Mouse (Mus musculus): Measurements from ENCODE around the gene Wwox.
"Not testable (repeated sequence)": the region's sequence is repeated elsewhere in the genome, so short reads cannot be mapped to it uniquely, and the experiment has no call there.

Wwox gene

GRCm38 (mm10) chr8:114801428-114802134 is 362.1 kb downstream of the Wwox start:
- DNase-seq (ENCODE audit: low read depth, low spot score), result no peak

GRCm38 (mm10) chr8:114803113-114803512 is 363.7 kb downstream of the Wwox start:
- DNase-seq (ENCODE audit: low read depth, low spot score), result no peak

GRCm38 (mm10) chr8:114806826-114807420 is 367.5 kb downstream of the Wwox start:
- DNase-seq (ENCODE audit: low read depth, low spot score), result no peak

DNA sequence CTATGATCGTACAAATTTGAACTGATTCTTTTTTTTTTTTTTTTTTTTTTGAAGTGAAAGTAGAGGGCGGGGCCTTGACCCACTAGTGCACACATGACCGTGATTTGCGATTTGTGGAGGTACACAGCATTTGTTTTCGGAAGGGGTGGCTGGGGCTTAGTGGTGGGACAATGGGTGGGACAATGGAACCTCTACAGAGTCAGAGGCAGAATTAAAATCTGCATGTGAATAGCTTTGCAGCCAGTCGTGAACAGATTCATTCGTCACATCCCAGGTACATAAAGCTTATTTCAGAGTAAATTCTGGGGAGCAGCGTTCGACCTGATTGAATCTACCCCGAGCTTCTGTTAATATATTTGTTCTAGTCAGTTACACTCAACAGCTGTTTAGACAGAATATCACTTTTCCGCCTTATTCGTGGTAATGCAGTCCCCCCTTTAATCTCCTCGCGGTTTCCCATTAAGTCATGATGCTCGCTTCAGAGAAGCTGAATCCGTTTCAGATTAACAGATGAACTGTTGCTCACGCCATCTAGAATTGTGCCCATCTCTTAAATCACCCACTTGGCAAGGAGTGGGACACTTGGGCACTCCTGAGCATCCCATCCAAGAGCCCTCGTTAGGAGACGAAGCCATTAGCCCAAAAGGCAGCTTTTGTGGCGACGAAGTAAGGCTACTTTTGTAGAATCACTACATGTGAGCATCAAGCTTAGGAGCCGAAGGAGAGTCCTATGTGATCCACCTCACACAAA is 368.4 kb downstream of the Wwox start:
- no peak for DNase-seq (ENCODE audit: low read depth, low spot score)

DNA sequence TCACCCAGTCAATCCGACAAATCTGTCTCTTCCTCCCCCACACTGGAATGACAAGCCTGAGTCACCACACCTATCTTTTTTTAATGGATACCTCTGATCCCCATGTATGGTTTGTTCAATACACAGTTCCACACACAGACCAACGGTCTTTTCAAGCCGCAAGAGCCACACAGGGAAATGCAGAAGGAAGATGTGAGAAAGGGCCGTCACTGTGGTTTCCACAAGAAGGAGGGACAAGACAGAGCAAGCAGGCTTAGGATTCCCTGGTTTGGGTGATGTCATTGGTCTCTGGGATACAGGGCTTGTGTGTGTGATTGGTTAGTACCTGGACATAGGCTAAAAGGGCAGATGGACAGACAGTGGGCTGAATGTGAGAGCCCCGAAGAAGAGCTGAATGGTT is 371.0 kb downstream of the Wwox start:
- DNase-seq (ENCODE audit: low read depth, low spot score), result no peak

DNA sequence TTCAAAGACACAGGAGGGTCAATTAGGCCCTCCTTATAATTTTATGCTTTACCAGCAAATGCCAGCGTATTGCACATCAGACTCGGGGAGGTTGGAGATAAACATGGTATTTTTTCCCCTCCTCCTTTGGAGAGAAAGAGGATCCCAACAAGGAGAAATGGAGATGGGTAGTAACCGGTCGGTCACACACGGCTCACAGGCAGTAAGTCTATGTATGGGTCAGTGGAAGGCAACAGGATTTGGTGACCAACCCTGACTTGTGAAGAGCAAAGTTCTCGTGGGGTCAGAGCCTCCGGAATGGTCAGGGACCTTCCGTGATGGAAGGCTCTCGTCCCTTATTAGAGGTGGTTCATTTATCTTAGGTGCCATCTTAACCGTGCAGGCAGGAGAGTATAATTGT is 374.4 kb downstream of the Wwox start:
- DNase-seq (ENCODE audit: low read depth, low spot score), result no peak

DNA sequence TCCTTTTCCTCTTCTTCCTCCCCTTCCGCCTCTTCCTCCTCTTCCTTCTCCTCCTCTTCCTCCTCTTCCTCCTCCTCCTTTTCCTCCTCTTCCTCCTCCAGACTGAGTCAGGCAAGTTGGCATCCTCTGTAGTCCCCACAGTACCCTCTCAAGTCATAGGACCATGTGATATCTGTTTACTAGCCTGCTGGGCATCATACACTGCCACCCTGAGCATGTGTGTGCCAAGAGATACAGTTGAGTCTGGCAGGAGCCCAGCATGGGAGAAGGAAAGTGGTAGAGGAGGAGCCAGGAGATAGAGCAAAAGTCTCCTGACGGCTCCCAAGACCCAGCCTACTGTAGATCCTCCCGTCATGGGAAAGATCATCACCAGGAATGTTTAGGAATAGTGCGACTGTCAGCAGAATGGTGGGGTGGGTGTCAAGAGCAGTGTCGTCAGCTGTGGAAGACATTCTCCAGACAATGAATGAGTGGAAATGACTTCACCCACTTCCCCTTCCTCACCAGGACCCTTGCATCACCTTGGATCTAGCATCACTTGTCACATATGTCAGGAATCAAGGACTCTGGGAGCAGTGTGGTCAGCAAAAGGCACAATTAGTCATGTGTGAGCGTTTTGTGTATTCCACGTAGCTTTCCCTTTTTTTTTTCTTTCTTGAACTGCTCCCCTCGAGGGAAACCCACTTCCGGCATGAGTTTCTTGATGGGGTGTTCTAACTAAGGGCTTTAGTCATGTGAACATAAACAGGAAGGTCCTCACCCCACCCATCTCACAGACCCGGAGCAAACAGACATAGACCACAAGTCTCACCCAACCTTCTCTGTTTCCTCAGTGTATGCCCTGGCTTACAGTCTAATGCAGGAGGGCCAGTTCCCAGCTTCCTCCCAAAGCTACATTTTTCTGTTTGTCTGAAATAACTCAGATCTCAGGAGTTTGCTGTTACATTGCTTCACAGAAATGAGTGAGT is 375.6 kb downstream of the Wwox start:
- no peak for DNase-seq (ENCODE audit: low read depth, low spot score)

DNA sequence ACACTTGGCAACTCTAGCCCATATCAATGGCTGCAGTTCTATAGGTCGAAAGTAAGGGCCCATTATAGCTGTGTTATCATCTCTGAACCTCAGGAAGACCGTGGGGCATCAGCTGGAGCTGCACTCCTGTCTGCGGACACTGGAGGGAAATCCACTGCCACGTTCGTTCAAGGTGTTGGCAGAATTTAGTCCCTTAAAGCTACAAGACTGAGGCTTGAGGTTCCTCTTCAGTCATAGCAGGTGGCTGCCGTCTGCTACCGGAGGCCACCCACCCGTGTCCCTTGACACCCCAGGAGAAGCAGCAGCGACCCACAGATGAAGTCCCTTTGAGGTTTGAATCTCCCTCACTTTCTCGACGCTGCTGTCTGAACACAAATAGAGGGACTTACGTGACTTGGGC is 376.9 kb downstream of the Wwox start:
- DNase-seq (ENCODE audit: low read depth, low spot score), result no peak

GRCm38 (mm10) chr8:114816949-114817348 is 377.5 kb downstream of the Wwox start:
- no peak for DNase-seq (ENCODE audit: low read depth, low spot score)

DNA sequence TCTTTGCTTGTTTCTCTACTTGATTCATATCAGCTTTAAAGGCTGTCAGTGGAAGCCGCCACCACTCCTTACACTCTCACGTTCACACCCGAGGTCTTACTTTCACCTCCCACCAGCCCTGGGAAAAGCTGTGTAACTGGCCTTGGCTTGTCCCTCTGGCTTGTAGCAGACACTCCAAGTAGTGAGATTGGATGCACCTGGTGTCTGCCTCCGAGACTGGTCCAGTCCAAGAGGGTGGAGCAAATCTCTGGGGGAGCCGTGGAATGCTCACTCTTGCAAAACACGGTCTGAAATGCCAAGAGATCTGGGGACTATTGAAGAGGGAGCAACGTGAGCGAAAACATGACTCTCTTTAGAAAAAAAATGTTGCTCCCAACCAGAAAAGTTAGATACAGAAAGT is 382.1 kb downstream of the Wwox start:
- no peak for DNase-seq (ENCODE audit: low read depth, low spot score)

GRCm38 (mm10) chr8:114825460-114825859 is 386.0 kb downstream of the Wwox start:
- no peak for DNase-seq (ENCODE audit: low read depth, low spot score)

DNA sequence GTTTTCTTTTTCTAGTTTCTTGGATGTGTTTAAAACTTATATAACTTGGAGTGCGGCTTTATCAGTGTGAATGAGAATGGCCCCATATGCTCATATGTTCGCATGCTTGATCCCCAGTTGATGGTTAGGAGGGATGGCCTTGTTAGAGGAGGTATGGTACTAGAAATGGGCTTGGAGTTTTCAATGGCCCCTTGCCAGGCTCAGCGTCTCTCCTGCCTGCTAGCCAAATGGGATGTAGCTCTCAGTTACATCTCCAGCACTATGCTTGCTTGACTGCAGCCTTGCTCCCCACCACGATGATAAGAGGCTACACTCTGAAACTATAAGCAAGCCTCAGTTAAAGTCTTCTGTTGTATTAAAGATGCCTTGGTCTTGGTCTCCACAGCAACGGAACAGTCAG is 387.5 kb downstream of the Wwox start:
- no peak for DNase-seq (ENCODE audit: low read depth, low spot score)

GRCm38 (mm10) chr8:114827810-114828209 is 388.4 kb downstream of the Wwox start:
- not testable (repeated sequence) for DNase-seq (ENCODE audit: low read depth, low spot score)

DNA sequence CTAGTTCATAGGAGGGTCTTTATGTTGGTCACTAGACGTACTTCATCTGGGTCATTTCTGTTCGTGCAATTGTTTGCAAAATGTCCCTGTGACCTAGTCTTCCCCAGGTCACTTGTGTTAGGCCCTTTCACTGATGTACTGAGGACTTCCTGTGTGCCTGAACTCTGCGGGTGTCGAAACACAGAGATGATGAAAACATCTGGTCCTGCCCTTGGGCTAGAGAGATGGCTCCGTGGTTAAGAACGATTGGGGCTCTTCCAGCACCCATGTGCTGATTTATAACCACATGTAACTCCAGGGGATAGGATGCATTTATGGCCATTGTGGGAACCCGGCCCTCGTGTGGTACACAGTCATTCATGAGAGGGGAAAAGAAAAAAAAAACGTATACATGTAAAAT is 392.1 kb downstream of the Wwox start:
- DNase-seq (ENCODE audit: low read depth, low spot score), result no peak

GRCm38 (mm10) chr8:114832251-114832774 is 392.9 kb downstream of the Wwox start:
- no peak for DNase-seq (ENCODE audit: low read depth, low spot score)

- DNase-seq (ENCODE audit: low read depth, low spot score), result no peak
Observed at GRCm38 (mm10) chr8:114834730-114835129, 395.3 kb downstream of the Wwox start.

DNA sequence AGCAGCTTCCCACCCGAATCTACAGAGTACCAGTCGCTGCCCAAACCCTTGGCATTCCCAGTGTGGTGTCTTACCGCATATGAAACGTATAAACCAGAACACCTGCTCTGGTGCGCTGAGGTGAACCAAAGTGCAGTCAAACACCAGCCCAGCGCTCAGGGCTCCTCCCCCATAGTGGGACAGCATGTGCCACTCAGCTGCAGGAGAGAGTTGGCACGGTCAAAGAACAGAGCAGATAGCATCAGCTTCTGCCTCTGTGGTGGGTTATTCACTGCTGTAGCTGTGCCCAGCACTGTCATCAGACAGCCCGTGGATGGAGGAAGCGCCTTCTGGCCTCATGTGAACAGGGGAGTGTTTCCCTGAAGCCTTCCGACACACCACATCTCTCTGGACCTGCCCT is 400.5 kb downstream of the Wwox start:
- no peak for DNase-seq (ENCODE audit: low read depth, low spot score)

- DNase-seq (ENCODE audit: low read depth, low spot score), result no peak
Observed at GRCm38 (mm10) chr8:114847666-114848065, 408.2 kb downstream of the Wwox start.

DNA sequence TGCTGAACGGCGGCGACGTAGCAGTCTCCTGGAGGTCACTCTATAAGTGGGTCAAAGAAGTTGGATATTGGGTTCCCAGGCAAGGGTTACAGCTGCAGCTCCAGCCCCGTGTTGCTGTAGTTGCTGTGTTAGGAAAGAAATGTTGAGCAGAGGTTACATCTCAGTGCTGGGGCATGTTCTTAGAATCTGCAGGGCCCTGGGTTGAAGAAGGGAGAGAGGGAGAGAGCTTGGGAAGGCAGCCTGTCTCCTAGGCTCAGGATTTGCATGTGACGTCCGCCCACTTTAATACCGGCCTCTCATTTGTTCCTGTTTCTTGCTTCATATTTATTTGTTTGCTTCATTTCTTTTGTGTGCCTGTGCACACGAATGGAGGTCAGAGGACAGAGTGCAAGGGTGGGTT is 410.0 kb downstream of the Wwox start:
- DNase-seq (ENCODE audit: low read depth, low spot score), result no peak

GRCm38 (mm10) chr8:114850014-114850870 is 410.8 kb downstream of the Wwox start:
- DNase-seq (ENCODE audit: low read depth, low spot score), result no peak

- no peak for DNase-seq (ENCODE audit: low read depth, low spot score)
Observed at GRCm38 (mm10) chr8:114853765-114854164, 414.3 kb downstream of the Wwox start.
